Mouse (Mus musculus) hindlimb bud, embryonic 11.5 days (tissue): ENCODE results near the gene Klrb1b.

Experiments
- DNase-seq: peaks from one replicate; pipeline ENCODE4 v3.0.0-alpha.2; 2012; ENCODE audit warnings: low read depth, low spot score; ENCODE audit errors: extremely low spot score

Gene Klrb1b

DNA sequence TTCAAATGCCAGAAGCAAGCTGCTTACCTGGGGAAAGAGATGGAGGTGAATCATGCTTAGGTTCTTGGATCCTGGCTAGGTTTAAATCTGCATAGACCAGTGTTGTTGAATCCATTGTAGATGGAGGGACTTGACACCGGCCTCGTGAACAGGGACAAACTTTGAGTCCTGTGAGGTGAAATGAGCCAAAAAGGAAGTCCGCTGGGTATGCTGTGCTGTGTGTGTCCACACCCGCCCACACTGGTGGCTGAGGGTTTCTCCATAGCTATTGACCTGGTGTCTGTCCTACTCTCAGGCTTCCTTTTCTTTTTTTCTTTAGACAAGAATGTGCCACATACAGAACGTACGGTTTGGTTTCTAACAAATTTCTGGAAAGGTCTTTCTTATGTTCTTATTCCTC, at the start of gene Klrb1b, which contains the start of gene Gm44511:
Gene Klrb1b (minus strand): TSS at position 200 of the 400 bp plus-strand sequence.
Gene Gm44511 (minus strand): TSS at position 184 of the 400 bp plus-strand sequence.
- DNase-seq = no peak

DNA sequence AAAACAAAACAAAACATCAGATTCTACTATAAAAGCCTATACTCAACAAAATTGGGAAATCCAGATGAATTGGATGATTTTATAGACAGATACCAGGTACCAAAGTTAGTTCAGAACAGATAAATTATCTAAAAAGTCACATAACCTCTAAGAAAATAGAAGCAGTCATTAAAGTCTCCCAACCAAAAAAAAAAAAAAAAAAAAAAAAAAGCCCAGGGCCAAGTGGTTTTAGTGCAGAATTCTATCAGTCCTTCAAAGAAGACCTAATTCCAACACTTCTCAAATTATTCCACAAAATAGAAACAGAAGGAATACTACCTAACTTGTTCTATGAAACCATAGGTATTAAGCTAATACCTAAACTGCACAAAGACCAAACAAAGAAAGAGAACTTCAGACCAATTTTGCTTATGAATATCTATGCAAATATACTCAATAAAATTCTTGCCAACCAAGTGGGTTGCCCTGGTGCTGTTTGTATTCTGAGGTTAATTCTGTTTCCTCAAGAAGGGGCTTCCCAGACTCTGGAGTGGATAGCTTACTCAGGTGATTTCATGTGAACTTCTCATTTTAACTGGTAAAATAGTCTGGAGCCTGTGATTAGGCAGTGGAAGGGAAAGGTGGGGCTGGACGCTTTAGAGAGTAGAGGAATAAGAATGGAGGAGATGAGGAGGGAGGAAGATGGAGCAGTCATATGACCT, 45.9 kb upstream of the Klrb1b start:
- no peak for DNase-seq

- DNase-seq = no peak
These were observed 42.7 kb upstream of the Klrb1b start for GRCm38 (mm10) chr6:128868861-128869260.

DNA sequence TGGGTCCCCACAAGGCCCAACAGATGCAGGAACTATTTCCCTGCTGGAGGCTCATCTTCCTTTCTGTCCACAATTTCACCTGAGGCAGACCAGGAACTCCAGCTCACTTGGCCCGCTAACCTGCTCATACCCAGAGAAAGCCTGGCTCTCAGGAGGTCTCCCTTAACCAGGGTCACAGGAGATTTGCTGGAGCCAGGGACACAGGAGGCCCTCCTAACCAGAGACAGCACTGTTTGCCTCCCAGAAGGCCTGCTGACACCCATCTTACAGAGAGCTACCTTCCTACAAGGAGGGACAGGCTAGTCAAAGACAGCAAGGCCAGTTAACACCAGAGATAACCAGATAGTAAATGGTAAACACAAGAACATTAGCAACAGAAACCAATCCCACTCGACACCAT, 31.8 kb upstream of the Klrb1b start:
- DNase-seq = no peak

DNA sequence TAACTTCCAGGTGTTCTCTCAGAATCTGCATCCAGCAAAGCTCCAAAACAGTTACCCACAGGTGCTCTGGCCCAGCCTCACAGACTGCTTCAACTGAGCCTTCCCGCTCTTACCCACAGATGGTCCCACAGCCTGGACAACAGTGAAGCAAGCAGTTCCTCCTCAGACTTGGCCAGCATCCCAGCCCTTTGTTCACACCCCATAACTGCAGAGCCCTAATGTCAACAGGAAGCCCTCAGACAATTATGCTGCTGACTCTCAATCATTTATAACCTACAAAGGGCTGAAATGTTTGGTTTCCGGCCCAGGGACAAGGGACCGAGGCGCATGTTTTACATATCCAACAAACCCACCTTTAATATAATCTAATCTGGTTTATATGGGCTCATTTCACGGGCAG, 30.1 kb upstream of the Klrb1b start:
- no peak for DNase-seq

DNA sequence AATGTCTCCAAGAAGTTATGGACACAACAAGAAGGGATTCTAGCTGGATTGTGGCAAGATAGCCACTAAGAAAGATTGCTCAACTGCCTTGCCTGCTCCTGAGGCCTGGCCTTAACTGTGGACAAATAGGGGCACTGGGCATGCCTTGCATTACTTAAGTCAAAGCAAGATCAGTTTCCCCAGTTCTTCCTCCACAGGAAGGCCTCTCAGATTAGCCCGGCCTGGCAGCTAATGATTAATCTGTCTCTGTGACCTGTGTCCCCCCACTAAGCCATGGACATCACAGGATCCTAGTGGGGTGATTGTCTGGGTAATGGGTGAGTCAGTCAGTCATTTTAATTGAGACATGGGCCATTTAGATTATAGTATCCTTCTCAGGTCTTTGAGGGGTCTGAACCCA, 29.3 kb upstream of the Klrb1b start:
- no peak for DNase-seq

DNA sequence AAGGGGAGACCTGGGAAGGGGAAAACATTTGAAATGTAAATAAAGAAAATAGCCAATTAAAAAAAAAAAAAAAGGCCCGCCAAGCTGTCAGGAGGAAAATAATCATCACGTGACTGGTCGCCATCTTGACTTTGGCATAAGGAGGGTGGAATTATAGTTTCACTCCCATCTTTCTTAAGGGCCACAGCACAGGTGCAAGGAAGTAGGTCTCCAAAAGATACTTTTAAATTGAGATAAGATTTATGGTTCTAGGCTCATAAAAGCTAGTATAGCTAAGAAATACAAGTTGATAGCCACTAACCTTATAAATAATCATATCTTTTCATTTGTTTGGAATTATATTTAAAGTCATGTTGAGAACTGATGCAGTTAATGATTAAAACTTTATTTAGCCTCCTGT, 28.8 kb upstream of the Klrb1b start:
- no peak for DNase-seq

DNA sequence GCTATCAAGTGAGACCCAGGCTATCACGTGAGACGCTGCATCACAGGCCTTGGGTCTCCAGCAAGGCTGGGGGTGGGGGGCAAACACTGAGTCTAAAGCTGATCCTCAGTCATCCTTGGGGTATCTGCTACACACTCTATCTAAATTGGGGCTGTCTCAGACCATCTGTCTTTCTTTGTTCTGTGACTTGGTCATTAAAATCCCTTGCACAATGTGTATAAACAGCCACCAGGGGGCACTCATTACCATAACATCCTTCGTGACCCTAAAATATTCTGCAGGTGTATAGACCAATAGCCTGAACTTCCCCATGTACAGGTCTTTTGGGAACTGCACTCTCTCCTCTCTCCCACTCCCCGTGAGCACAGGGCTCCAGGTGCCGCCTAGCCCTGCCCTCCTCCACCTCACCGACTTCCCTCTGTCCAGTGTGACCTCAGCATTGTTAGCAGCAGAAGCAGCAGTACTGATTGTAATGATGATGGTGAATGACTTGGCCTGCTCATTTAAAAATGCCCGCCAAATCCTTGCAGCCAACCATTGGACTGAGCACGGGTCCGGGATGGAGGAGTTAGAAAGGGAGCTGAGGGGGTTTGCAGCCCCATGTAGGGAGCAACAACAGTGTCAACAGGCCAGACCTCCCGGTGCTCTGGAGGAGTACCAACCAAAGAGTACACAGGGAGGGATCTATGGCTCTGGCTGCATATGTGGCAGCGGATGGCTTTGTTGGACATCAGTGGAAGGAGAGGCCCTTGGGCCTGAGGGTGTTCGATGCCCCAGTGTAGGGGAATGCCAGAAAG, 28.1 kb upstream of the Klrb1b start:
- no peak for DNase-seq

- DNase-seq = no peak
These were observed 26.6 kb upstream of the Klrb1b start for GRCm38 (mm10) chr6:128852766-128853165.

GRCm38 (mm10) chr6:128851151-128851550, 25.0 kb upstream of the Klrb1b start:
- no peak for DNase-seq

- DNase-seq = no peak
These were observed 24.5 kb upstream of the Klrb1b start for GRCm38 (mm10) chr6:128850671-128851070.

DNA sequence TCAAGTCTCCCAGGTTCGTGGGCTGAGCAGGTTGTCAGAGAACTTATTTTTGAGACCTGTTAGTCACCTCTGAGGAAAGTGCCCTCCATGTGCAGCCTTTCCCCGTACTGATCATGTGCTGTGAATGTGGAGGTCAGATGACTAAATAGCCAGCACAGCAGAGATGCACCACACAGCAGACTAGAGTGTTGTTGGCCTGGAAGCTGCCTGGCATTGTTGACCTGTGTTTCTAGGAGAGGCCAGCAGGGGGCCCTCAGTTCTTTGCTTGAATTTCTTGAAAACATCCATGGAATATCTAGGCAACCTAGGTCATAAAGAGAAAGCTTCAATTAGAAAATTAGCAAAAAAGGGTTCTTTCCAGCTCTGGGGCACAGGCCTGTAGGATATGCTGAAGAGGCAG, 23.8 kb upstream of the Klrb1b start:
- no peak for DNase-seq

- DNase-seq = no peak
These were observed 21.3 kb upstream of the Klrb1b start for GRCm38 (mm10) chr6:128847401-128847800.

DNA sequence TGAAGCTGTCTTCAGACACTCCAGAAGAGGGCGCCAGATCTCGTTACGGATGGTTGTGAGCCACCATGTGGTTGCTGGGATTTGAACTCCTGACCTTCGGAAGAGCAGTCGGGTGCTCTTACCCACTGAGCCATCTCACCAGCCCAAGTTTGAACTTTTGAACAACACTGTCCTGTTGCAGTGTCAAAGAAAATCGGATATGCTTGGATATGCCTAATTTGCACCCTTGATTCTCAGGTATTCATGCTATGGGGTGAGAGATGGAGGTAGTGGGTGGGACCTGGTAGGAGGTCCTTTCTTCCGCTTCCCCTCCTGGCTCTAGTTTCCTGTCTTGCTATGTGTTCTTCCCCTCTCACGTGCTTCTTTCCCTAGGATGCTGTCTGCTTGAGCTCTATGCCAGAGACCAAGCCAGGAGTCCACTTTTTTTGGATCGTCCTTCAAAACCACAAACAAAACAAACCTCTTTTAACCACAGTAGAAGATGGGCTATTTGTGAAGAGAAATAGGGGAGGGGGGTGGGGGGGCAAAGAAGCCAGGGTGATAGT, 19.9 kb upstream of the Klrb1b start:
- DNase-seq = no peak

- peak; percentile 89 for DNase-seq
These were observed 19.3 kb upstream of the Klrb1b start for GRCm38 (mm10) chr6:128845319-128845979.

- no peak for DNase-seq
These were observed 18.5 kb upstream of the Klrb1b start for GRCm38 (mm10) chr6:128844586-128845080.

DNA sequence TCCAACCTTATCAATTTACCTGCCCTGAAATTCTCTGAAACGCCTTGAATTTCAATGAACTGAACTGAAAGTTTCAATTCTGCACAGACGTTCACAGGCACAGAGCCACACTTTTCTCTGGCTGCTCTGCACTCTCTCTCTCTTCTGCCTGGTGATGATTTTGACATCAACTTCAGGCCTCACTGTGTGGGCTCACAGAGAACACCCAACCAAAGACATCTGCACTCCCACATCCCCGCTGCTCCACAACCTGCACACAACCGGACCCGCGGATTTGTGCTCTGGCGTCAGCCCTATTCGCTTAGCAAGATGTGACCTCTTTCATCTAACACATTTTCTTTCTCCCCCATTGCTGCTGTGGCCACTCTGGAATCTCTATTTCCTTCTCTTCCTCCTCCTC, 18.0 kb upstream of the Klrb1b start:
- DNase-seq = no peak

DNA sequence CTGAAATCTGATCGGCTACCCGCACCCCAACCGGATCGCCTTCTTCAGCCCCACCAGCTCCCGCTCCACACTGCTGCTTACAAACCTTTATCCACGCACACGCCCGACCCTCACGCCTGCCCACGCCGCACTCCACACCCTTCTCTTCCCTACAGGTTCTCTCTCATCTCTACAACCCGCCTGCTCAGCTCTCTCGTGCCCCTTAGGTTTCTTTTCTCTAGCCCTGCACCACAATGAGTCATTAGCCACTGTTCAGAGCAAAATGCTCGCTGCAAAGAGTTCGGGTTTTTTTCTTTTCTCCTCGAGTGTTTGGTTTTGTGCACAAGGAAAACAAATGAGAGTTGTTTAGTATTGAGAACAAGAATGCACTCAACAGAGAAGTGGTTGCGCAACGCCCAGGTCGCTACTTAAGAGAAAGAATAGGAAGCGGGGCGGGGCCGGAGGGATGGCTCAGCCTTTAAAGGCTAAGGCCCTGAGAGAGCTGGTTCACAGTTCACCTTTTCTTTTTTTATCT, 17.4 kb upstream of the Klrb1b start:
- no peak for DNase-seq

DNA sequence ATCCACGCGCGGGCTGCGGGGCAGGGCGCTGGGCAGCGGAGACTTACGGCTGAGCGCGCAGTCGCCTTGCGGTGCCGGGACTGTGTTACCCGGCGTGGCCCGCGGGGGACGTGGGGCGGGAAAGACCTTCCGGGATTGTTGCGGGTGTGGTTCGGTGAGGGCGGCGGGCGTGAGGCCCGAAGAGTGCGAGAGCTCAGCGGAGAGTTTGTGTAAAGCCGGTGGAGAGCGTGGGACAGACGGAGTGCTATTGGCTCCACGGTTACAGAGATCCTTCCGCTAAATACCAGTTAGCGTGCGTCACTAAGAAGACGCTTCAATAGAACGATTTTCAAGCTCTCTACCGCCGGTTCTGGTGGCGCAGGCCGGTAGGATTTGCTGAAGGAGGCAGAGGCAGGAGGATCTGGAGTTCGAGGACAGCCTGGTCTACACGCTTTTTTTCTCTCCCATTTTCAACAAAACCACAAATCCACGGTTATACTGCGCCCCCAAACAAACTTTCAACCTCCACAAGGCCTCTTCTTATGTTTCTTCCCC, 16.9 kb upstream of the Klrb1b start:
- peak; percentile 97 for DNase-seq

GRCm38 (mm10) chr6:128842356-128842944, 16.3 kb upstream of the Klrb1b start:
- no peak for DNase-seq
